8 mouse cellular contexts compared by ENCODE assay signal in genomic region chr9:110244889-110245589, GRCm38 (mm10). TPM values are rescaled to one million over a fixed set of nuclear protein-coding genes. Genes with fewer than 3 reads are reported as not detected.
DNase-seq lines count a peak whose midpoint lies in the region; ATAC-seq lines count a peak whose summit lies in the region.

No protein-coding gene starts in this region.

- peaks cover 47% of the 10 kb centered on the region for H3K27me3 ChIP-seq in heart, embryonic 13.5 days (replicated peaks)
- peaks cover 19% of the 10 kb centered on the region for H3K27me3 ChIP-seq in lung, embryonic 15.5 days

- 2% methylated on average over 87 of the region's 93 CpGs for WGBS in heart, embryonic 13.5 days
- under 1% methylated on average over 91 of the region's 93 CpGs for WGBS in lung, embryonic 15.5 days

- H3K27ac ChIP-seq in heart, embryonic 13.5 days (replicated peaks): no peak overlapping the region
- no peak overlapping the region for H3K27ac ChIP-seq in lung, embryonic 15.5 days

- H3K36me3 ChIP-seq in heart, embryonic 13.5 days: peaks cover 20% of the 10 kb centered on the region
- no peaks in the 10 kb centered on the region for H3K36me3 ChIP-seq in lung, embryonic 15.5 days

- peaks cover 23% of the 10 kb centered on the region for H3K4me1 ChIP-seq in heart, embryonic 13.5 days
- H3K4me1 ChIP-seq in lung, embryonic 15.5 days: peaks cover 25% of the 10 kb centered on the region

- ATAC-seq in heart, embryonic 13.5 days (ENCODE audit: extremely low read depth, insufficient number of reproducible peaks, low FRiP score, low TSS enrichment): no peak
- peak; percentile 25 for ATAC-seq in lung, embryonic 15.5 days (ENCODE audit: borderline replicate concordance, extremely low read depth, low FRiP score, low TSS enrichment)
- ATAC-seq in erythroid progenitor cell, adult 5-6 weeks (replicated peaks; ENCODE audit: low FRiP score, poor library complexity, severe bottlenecking): no peak

- peak overlapping the region; percentile 75 for H3K9ac ChIP-seq in heart, embryonic 13.5 days
- H3K9ac ChIP-seq in lung, embryonic 15.5 days: peak overlapping the region; percentile 27

- DNase-seq in CD4-positive helper T cell, adult 2 months (ENCODE audit: low read depth, low spot score): peak; percentile 37
- peak; percentile 10 for DNase-seq in T-cell, adult 2 months (ENCODE audit: low spot score)
- DNase-seq in embryo, embryonic 10.5 days (ENCODE audit: low spot score): peak; percentile 39
- peak; percentile 76 to 80 for DNase-seq in layer of hippocampus, adult 18-20 months (ENCODE audit: low spot score in 2 of 2)
- peak; percentile 83 for DNase-seq in right cerebral cortex, adult 18-20 months

- peak overlapping the region; percentile 100 for H3K4me2 ChIP-seq in heart, embryonic 13.5 days
- H3K4me2 ChIP-seq in lung, embryonic 15.5 days: peak overlapping the region; percentile 100

- H3K9me3 ChIP-seq in heart, embryonic 13.5 days: no peaks in the 10 kb centered on the region
- no peaks in the 10 kb centered on the region for H3K9me3 ChIP-seq in lung, embryonic 15.5 days

- H3K4me3 ChIP-seq in heart, embryonic 13.5 days: peak overlapping the region; percentile 77
- H3K4me3 ChIP-seq in lung, embryonic 15.5 days: peak overlapping the region; percentile 65

RNA-seq across cellular contexts. Expression of gene Cspg5, which starts 1.5 kb away (rescaled TPM):
- 2.3 and 2.7 TPM in 2 replicates for polyA plus RNA-seq in heart, embryonic 13.5 days (2015; fragmentation: Nextera tagmentation; extraction: Ambion mirVana)
- total RNA-seq in layer of hippocampus, adult 18-20 months (2021): 100 to 1,000 TPM; 288 to 297 TPM
- polyA plus RNA-seq in lung, embryonic 15.5 days (2015; fragmentation: Nextera tagmentation; extraction: Ambion mirVana): 2.8 and 4.0 TPM in 2 replicates
- total RNA-seq in erythroid progenitor cell, adult 5-6 weeks (2015; ENCODE audit: low replicate concordance): not detected in 2 replicates
- under 0.01 TPM in 1 of 2 replicates, not detected in the other for total RNA-seq in erythroid progenitor cell, adult 5-6 weeks (2017; ENCODE audit: low replicate concordance)

RNA-seq across cellular contexts. Expression of gene Elp6, which starts 59.9 kb away (rescaled TPM):
- polyA plus RNA-seq in heart, embryonic 13.5 days (2015; fragmentation: Nextera tagmentation; extraction: Ambion mirVana): 17.2 and 17.6 TPM in 2 replicates
- 10 to 100 TPM; 11.1 to 11.8 TPM for total RNA-seq in layer of hippocampus, adult 18-20 months (2021)
- 30.4 and 31.1 TPM in 2 replicates for polyA plus RNA-seq in lung, embryonic 15.5 days (2015; fragmentation: Nextera tagmentation; extraction: Ambion mirVana)
- total RNA-seq in erythroid progenitor cell, adult 5-6 weeks (2015; ENCODE audit: low replicate concordance): 1.1 TPM in 1 of 2 replicates, not detected in the other
- 1.8 and 3.9 TPM in 2 replicates for total RNA-seq in erythroid progenitor cell, adult 5-6 weeks (2017; ENCODE audit: low replicate concordance)

Comparison
In these comparisons a context has a peak if more than half of its experiments do, and no peak if none do; other contexts are left out.
1. DNase-seq: peak in every context shown above with its lines; median percentile 83 in right cerebral cortex, adult 18-20 months; 78 in layer of hippocampus, adult 18-20 months; 39 in embryo, embryonic 10.5 days; 37 in CD4-positive helper T cell, adult 2 months; 10 in T-cell, adult 2 months.
2. RNA of gene Cspg5, which starts 1.5 kb away (total RNA-seq): 288 to 297 TPM in layer of hippocampus, adult 18-20 months; under 0.01 TPM in erythroid progenitor cell, adult 5-6 weeks; every median in the first group is over 100 times any median in the second.